Comparison of ENCODE assay signal across 15 mouse cellular contexts in genomic region chr7:144747756-144748155, GRCm38 (mm10). TPM values are rescaled to one million over a fixed set of nuclear protein-coding genes. Genes with fewer than 3 reads are reported as not detected.
DNase-seq lines count a peak whose midpoint lies in the region; ATAC-seq lines count a peak whose summit lies in the region.
"Had no signal": no experiment of that assay in that cellular context is flagged by ENCODE, and none has a peak within 500 bp of the region (broad histone marks: within the 10 kb centered on the region; RNA-seq: fewer than 3 reads in every experiment).

No protein-coding gene starts in this region.

- peak overlapping the region; percentile 51 for H3K4me2 ChIP-seq in liver, embryonic 12.5 days
- H3K4me2 ChIP-seq: heart, embryonic 13.5 days; hindbrain, embryonic 12.5 days; kidney, embryonic 15.5 days; limb, embryonic 13.5 days had no signal

- H3K9ac ChIP-seq in liver, embryonic 12.5 days = peak overlapping the region; percentile 62
- H3K9ac ChIP-seq: heart, embryonic 13.5 days; hindbrain, embryonic 12.5 days; kidney, embryonic 15.5 days; limb, embryonic 13.5 days had no signal

- H3K27me3 ChIP-seq in liver, embryonic 12.5 days (replicated peaks) = peaks cover 22% of the 10 kb centered on the region; the same call in 1 of the 2 replicates
- H3K27me3 ChIP-seq: limb, embryonic 13.5 days had no signal

- peak; percentile 95 for ATAC-seq in liver, embryonic 12.5 days

- H3K9me3 ChIP-seq in liver, embryonic 12.5 days (replicated peaks) = no peaks in the 10 kb centered on the region
- H3K9me3 ChIP-seq: heart, embryonic 13.5 days; hindbrain, embryonic 12.5 days; kidney, embryonic 15.5 days; limb, embryonic 13.5 days had no signal

- H3K36me3 ChIP-seq in liver, embryonic 12.5 days = no peaks in the 10 kb centered on the region
- H3K36me3 ChIP-seq: heart, embryonic 13.5 days; hindbrain, embryonic 12.5 days; kidney, embryonic 15.5 days; limb, embryonic 13.5 days had no signal

- WGBS in liver, embryonic 12.5 days (ENCODE audit: insufficient replicate concordance) = 32% methylated on average over 2 of the region's 2 CpGs

- H3K4me1 ChIP-seq in liver, embryonic 12.5 days = peaks cover 59% of the 10 kb centered on the region
- H3K4me1 ChIP-seq: hindbrain, embryonic 12.5 days had no signal

- peak overlapping the region; percentile 91 for H3K27ac ChIP-seq in liver, embryonic 12.5 days
- H3K27ac ChIP-seq: heart, embryonic 13.5 days; hindbrain, embryonic 12.5 days; kidney, embryonic 15.5 days; limb, embryonic 13.5 days had no signal

- no peak overlapping the region for H3K4me3 ChIP-seq in liver, embryonic 12.5 days
- H3K4me3 ChIP-seq: heart, embryonic 13.5 days; hindbrain, embryonic 12.5 days; kidney, embryonic 15.5 days; limb, embryonic 13.5 days had no signal

- DNase-seq in adrenal gland, adult 2 months = peak; percentile 20
- no peak for DNase-seq in adrenal gland, postnatal 4 days (ENCODE audit: low spot score in 2 of 2)
- DNase-seq in Muller cell, postnatal 12 days (ENCODE audit: inconsistent ontology term) = peak; percentile 61
- DNase-seq in lung, postnatal 25 days (ENCODE audit: low spot score) = peak; percentile 77
- DNase-seq in right cerebral cortex, postnatal 10 days (ENCODE audit: low spot score in 2 of 2) = no peak
- DNase-seq in ovary, postnatal 10 days (ENCODE audit: low spot score) = no peak
- DNase-seq in cerebellum, postnatal 10 days = no peak
- DNase-seq: layer of hippocampus, adult 9-11 months; midbrain, embryonic 14.5 days; thymus, postnatal 4 days had no signal

RNA-seq across cellular contexts. Expression of gene Ano1, which starts 4.0 kb away (rescaled TPM):
- total RNA-seq in adrenal gland, adult 2 months (2021) = 10 to 100 TPM; 24.6 to 32.4 TPM
- 13.9 and 17.1 TPM in 2 replicates for polyA plus RNA-seq in adrenal gland, adult 2 months (2012; rRNA removed)
- 10 to 100 TPM; 22.7 to 29.3 TPM for total RNA-seq in adrenal gland, postnatal 4 days (2021)
- 5.7 and 7.2 TPM in 2 replicates for polyA plus RNA-seq in liver, embryonic 12.5 days (2016; fragmentation: Nextera tagmentation; extraction: Ambion mirVana)

Comparison
In these comparisons a context has a peak if more than half of its experiments do, and no peak if none do; other contexts are left out.
1. DNase-seq: peak in adrenal gland, adult 2 months (single experiment), Muller cell, postnatal 12 days (single experiment) and lung, postnatal 25 days (single experiment); none in adrenal gland, postnatal 4 days (0 of 2), right cerebral cortex, postnatal 10 days (0 of 2), ovary, postnatal 10 days (single experiment) and cerebellum, postnatal 10 days (0 of 2).